Mouse (Mus musculus): ENCODE measurements around the gene Grin2a.

DNA sequence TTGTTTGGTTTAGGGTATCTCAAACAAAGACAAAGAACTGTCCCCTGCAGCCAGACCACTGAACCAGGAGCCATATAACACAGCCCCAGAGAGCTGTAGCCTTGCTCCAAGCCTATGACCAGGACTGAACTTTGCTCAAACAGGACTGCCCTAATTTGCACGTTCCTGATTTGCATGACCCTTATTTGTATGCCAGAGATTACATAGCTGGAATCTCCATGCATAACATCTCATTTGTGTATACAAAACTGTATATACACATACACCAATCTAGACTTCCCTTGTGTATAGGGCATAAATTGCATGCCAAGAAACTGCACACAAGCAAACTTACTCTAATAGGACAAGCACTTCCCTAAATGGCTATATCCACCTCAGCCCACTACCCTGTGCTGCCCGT, 428.1 kb downstream of the Grin2a start:
- TF ChIP-seq POLR2A (IDR thresholded peaks at IDR 0.05; ENCODE audit: control insufficient read depth, extremely low read depth, insufficient read depth, low read length, poor library complexity) (no peak), CTCF (IDR thresholded peaks at IDR 0.05; ENCODE audit: borderline replicate concordance, control insufficient read depth, extremely low read depth, insufficient read depth, low read length, poor library complexity) (no peak)
